Mouse (Mus musculus): ENCODE data around the gene Fmnl2. TPM values are rescaled to one million over a fixed set of nuclear protein-coding genes. Genes with fewer than 3 reads are reported as not detected.

Fmnl2 gene
- total and polyA plus RNA-seq, 3 experiments: 1.2 to 6.3 (median 4.5) TPM

DNA sequence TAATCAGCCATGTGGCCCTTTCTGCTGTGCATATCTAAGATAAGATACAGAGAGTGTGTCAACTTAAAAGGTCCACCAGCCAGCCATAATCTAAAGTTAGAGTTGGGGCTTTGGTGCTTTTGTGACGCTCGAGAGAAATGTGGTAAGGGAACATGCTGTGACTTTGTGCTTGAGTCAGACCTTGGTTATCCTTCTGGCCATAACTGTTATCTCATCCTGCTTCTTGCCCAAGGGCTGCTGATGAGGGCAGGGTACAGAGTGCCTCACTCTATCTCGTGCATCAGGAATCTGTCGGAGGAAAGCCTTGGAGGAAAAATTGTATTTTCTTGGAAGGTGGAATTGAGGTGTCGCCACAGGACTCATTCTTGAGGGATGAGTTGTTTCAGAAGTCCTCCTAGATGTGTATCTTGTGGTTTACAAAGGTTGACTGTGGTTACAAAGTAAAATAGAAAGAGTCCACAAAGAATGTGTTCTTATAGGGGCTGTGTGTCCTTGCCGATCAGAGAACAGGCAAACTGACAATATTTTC is 94.6 kb downstream of the Fmnl2 start:
- Histone ChIP-seq H3K9ac (ENCODE audit: low read depth, low read length) (no peak overlapping the region), H3K4me3 (no peak overlapping the region), H3K4me1 (ENCODE audit: control insufficient read depth, insufficient read depth, low read length) (peaks cover 3% of the 10 kb centered on the region), H3K27me3 (ENCODE audit: control insufficient read depth, insufficient read depth, low read length) (no peaks in the 10 kb centered on the region), H3K36me3 (ENCODE audit: control insufficient read depth, insufficient read depth, low read length) (no peaks in the 10 kb centered on the region), H3K27ac (no peak overlapping the region), H3K79me2 (replicated peaks; ENCODE audit: control insufficient read depth, insufficient read depth, low read length) (no peaks in the 10 kb centered on the region; the same call in none of the 2 replicates)
- 61% methylated on average over 6 of the region's 6 CpGs for WGBS
- no peak for DNase-seq
- TF ChIP-seq POLR2A (IDR thresholded peaks at IDR 0.05; ENCODE audit: insufficient read depth, low read depth, low read length) (no peak), CTCF (IDR thresholded peaks at IDR 0.05) (no peak), EP300 (IDR thresholded peaks at IDR 0.05; ENCODE audit: insufficient read depth, low read depth, low read length) (no peak)
- intact Hi-C loops (cut with DNase I): no loop called here

DNA sequence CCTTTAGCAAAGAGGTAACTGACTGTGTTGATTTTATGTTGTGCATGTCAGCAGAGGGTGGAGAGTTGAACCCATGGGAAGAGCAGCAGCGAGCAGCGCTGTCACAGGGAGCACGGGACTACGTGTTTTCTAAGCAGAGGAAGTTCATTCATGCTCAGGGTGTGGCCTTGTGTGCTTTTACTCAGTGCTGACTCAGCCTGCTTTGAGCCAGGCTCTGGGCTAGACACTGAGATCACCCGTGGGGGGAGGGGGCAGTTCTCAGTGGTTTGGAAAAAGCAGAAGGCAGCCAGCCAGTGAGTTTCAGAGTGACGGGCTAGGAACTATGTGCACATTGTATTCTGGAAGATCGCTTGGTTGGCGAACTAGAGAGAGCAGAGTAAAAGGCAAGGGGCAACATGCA is 97.4 kb downstream of the Fmnl2 start:
- 44% methylated on average over 8 of the region's 8 CpGs for WGBS
- no peak overlapping the region for H3K4me3 ChIP-seq

DNA sequence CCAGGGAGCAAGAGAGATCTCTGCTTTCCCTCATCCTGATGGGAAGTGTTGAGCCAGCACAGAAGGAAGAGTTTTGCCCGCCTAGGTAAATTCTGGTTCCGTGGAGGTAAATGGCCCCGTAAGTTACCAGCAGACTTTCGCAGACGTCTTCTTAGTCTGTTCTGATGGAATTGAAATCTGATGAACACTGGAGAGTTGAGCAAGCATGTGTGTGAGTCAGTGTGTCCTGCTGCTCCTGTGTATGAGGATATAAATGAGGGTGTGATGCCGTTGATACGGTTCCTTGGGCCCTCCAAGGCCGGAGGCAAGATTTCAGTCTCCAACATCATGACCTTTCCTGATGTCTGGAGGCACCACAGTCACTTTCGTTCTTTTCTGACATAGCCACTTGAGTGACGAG is 98.2 kb downstream of the Fmnl2 start:
- 96% methylated on average over 10 of the region's 10 CpGs for WGBS
- Histone ChIP-seq H3K4me3 (no peak overlapping the region), H3K9ac (ENCODE audit: low read depth, low read length) (no peak overlapping the region), H3K27ac (no peak overlapping the region; the same call in 1 of the 2 replicates), H3K4me1 (ENCODE audit: control insufficient read depth, insufficient read depth, low read length) (peaks cover 21% of the 10 kb centered on the region), H3K79me2 (replicated peaks; ENCODE audit: control insufficient read depth, insufficient read depth, low read length) (no peaks in the 10 kb centered on the region), H3K27me3 (ENCODE audit: control insufficient read depth, insufficient read depth, low read length) (no peaks in the 10 kb centered on the region), H3K36me3 (ENCODE audit: control insufficient read depth, insufficient read depth, low read length) (peaks cover 2% of the 10 kb centered on the region; the same call in 1 of the 2 replicates)
- no peak for DNase-seq
- intact Hi-C loops (cut with DNase I): loop anchor here (5.0 kb wide), 1 partner anchor 36 kb away; no protein-coding TSS in a partner anchor
- TF ChIP-seq EP300 (IDR thresholded peaks at IDR 0.05; ENCODE audit: insufficient read depth, low read depth, low read length): no peak
- TF ChIP-seq POLR2A (IDR thresholded peaks at IDR 0.05; ENCODE audit: insufficient read depth, low read depth, low read length): no peak
- no peak for TF ChIP-seq CTCF (IDR thresholded peaks at IDR 0.05)

More for the DNA sequence above, 97.4 kb downstream of the Fmnl2 start:
- H3K4me1 ChIP-seq (ENCODE audit: control insufficient read depth, insufficient read depth, low read length): peaks cover 17% of the 10 kb centered on the region
- peak; percentile 81 to 89 for DNase-seq
- no peak overlapping the region for H3K9ac ChIP-seq (ENCODE audit: low read depth, low read length)
- intact Hi-C loops (cut with DNase I): loop anchor here (5.0 kb wide), 1 partner anchor 37 kb away; no protein-coding TSS in a partner anchor
- TF ChIP-seq EP300 (IDR thresholded peaks at IDR 0.05; ENCODE audit: insufficient read depth, low read depth, low read length) (peak; percentile 75), POLR2A (IDR thresholded peaks at IDR 0.05; ENCODE audit: insufficient read depth, low read depth, low read length) (no peak)
- H3K27ac ChIP-seq: peak overlapping the region; percentile 41
- peaks cover 2% of the 10 kb centered on the region; the same call in 1 of the 2 replicates for H3K36me3 ChIP-seq (ENCODE audit: control insufficient read depth, insufficient read depth, low read length)
- no peaks in the 10 kb centered on the region for H3K79me2 ChIP-seq (replicated peaks; ENCODE audit: control insufficient read depth, insufficient read depth, low read length)
- H3K27me3 ChIP-seq (ENCODE audit: control insufficient read depth, insufficient read depth, low read length): no peaks in the 10 kb centered on the region

DNA sequence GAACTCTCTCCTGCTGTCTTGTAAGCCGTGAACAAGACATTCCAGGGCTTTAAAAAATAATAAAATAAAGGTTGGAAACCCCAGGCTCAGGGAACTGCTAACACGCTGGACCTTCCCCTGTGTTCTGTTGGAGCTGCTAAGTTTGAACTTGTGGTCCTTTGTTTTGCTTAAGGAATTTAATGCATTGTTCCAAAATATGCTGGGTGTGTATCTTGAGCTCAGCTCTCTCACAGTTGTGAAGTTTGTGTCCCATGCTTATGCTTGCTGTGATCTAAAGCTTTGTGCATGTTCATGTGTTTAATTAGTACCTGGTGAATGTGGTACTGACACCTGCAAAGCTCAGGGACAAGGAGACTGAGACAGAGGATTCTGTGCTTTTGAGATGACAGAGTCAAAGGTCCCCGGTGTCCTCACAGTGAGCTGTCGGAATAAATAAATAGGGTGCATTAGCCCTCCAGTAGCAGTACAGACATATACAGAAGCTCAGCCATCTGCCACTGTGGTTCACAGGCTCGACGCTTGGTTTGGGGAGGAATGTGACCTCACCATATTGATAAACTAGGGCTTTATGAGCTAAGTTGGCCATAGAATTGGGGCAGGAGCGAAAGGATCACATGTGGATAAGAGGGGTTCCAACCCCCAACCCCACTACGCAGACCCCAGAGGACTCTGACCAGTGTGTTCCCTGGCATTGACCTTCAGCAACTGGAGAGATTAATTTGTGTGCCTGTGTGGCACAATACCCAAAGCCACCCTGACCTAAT is 100.3 kb downstream of the Fmnl2 start:
- H3K9ac ChIP-seq (ENCODE audit: low read depth, low read length): no peak overlapping the region
- no peaks in the 10 kb centered on the region for H3K27me3 ChIP-seq (ENCODE audit: control insufficient read depth, insufficient read depth, low read length)
- WGBS: 80% methylated on average over 8 of the region's 8 CpGs
- peak overlapping the region; percentile 8; the same call in 1 of the 2 replicates for H3K27ac ChIP-seq
- H3K4me1 ChIP-seq (ENCODE audit: control insufficient read depth, insufficient read depth, low read length): peaks cover 23% of the 10 kb centered on the region
- no peak for TF ChIP-seq POLR2A (IDR thresholded peaks at IDR 0.05; ENCODE audit: insufficient read depth, low read depth, low read length)
- TF ChIP-seq EP300 (IDR thresholded peaks at IDR 0.05; ENCODE audit: insufficient read depth, low read depth, low read length): no peak
- H3K79me2 ChIP-seq (replicated peaks; ENCODE audit: control insufficient read depth, insufficient read depth, low read length): no peaks in the 10 kb centered on the region
- H3K36me3 ChIP-seq (ENCODE audit: control insufficient read depth, insufficient read depth, low read length): peaks cover 2% of the 10 kb centered on the region; the same call in 1 of the 2 replicates
- H3K4me3 ChIP-seq: no peak overlapping the region
- intact Hi-C loops (cut with DNase I): loop anchor here (5.0 kb wide), 1 partner anchor 34 kb away; no protein-coding TSS in a partner anchor
- no peak for DNase-seq

DNA sequence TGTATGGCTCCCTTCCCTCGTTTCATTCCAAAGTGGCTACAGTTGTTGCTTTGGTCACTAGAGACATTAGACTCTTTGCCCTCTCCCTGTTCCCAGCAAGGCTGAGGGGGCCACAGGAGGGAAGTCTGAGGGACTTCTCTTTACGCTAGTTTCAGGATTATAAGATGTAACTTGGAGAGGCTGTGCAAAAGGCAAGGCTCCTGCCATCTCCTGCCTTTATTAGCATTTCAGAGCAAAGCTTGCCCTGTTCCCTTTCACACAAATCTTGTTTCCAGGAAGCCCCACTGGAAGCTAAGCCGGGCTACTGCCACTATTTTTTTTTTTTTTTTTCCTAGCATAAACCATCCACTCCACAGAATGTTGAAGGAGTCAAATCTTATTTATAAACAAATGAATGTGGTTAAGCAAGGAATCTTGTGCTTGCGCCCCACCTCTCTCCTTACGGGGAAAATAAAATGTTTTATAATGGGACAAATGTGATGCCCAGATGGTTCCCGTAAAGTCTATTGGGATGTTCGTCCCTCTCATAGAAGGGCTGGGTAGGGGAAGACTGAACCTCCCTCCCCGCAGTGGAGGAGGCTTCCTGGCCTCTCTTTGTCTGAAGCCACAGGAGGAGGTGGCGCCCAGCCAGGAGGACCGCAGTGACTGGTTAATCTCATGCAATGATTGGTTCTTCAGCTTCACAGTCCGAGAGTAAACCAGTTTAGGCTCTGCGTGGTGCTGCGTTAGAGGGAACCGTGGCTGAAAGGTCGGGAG is 101.1 kb downstream of the Fmnl2 start:
- Histone ChIP-seq H3K27ac (peak overlapping the region; percentile 8; the same call in 1 of the 2 replicates), H3K9ac (ENCODE audit: low read depth, low read length) (peak overlapping the region; percentile 27)
- intact Hi-C loops (cut with DNase I): loop anchor here (5.0 kb wide), 1 partner anchor 34 kb away; no protein-coding TSS in a partner anchor

More for the DNA sequence above, 101.1 kb downstream of the Fmnl2 start:
- H3K36me3 ChIP-seq (ENCODE audit: control insufficient read depth, insufficient read depth, low read length): peaks cover 2% of the 10 kb centered on the region; the same call in 1 of the 2 replicates
- no peak overlapping the region for H3K4me3 ChIP-seq
- TF ChIP-seq EP300 (IDR thresholded peaks at IDR 0.05; ENCODE audit: insufficient read depth, low read depth, low read length): no peak
- no peak for TF ChIP-seq CTCF (IDR thresholded peaks at IDR 0.05)
- no peak for TF ChIP-seq POLR2A (IDR thresholded peaks at IDR 0.05; ENCODE audit: insufficient read depth, low read depth, low read length)
- H3K4me1 ChIP-seq (ENCODE audit: control insufficient read depth, insufficient read depth, low read length): peaks cover 23% of the 10 kb centered on the region
- H3K79me2 ChIP-seq (replicated peaks; ENCODE audit: control insufficient read depth, insufficient read depth, low read length): no peaks in the 10 kb centered on the region
- H3K27me3 ChIP-seq (ENCODE audit: control insufficient read depth, insufficient read depth, low read length): no peaks in the 10 kb centered on the region
- peak; percentile 76 to 77 for DNase-seq
- WGBS: 10% methylated on average over 15 of the region's 15 CpGs

All from heart, adult 2 months (tissue).